Mouse (Mus musculus): ENCODE measurements at regions not wholly inside any gene's neighbourhood (a gene's known extent, or its start where the extent isn't known, plus 50 kb on each side); places are given as distances from the start of the nearest gene placed in this dataset.

DNA sequence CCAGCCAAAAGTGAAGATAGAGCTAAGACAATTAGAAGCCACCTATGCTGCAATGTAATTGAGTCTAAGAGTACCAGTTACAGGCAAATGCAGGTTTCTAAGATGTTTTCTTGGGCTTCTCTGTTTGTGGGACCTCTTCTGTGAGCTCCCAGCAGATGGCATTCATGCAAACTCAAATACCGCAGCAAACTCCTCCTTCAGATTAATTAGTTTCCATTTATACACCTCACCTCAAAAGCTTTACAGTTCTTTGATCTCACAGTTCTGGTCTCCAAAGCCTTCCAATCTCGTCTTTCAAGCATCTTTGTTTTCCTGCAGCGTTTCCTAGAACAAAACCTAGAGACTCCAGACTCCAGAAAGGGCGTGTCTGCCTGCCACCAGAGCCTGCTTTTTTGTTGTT lies 340.6 kb upstream of the Myt1l start:
- in situ Hi-C loops (cut with MboI, MseI), result no loop called here

GRCm38 (mm10) chr12:29192391-29192790 lies 335.8 kb upstream of the Myt1l start:
- in situ Hi-C loops (cut with MboI, MseI), result no loop called here

DNA sequence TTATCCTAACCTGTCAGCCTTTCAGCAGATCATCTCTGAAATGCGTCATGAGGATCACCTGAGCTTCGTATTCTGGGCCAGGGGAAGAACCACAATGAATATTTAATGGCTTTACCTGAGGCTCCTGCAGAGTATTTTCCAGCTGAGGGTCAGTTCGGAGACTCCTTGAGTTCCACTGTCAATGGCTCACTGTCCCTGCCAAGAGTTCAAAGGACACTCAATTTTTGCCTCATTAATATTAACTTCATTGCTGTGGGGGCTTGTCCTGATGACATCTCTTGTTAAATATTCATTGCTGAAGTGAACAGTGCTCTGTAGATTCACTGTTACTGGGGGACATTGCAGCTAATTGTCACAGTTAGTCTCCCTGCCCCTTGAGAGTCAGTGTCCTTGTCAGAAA lies 316.2 kb upstream of the Myt1l start:
- in situ Hi-C loops (cut with MboI, MseI), result no loop called here

GRCm38 (mm10) chr12:29213625-29214024 lies 314.6 kb upstream of the Myt1l start:
- in situ Hi-C loops (cut with MboI, MseI), result no loop called here

- in situ Hi-C loops (cut with MboI, MseI), result no loop called here
Measured at GRCm38 (mm10) chr12:29222099-29222498, 306.1 kb upstream of the Myt1l start.

GRCm38 (mm10) chr12:29226001-29226400 lies 302.2 kb upstream of the Myt1l start:
- in situ Hi-C loops (cut with MboI, MseI), result no loop called here

- in situ Hi-C loops (cut with MboI, MseI), result no loop called here
Measured at GRCm38 (mm10) chr12:29232492-29233447, 295.4 kb upstream of the Myt1l start.

GRCm38 (mm10) chr12:29236496-29236895 lies 291.7 kb upstream of the Myt1l start:
- in situ Hi-C loops (cut with MboI, MseI), result no loop called here

DNA sequence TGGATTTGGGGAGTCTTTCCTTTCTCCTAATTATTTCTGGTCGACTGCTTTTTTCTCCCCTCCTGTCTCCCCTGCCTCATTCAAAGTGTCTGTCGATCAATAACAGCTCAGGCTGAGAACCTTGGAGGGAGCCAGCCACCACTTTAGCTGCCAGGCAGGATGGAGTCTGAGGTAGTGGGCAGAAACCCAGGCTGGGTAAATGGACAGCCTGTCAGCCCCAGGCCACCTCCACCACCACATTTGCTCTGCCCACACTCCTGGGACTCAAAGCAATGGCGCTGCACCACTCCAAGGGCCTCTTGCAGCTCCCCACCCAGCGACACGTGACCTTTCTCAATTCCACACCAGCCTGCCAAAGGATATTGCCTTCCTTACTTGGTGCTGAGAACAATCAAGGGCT lies 290.7 kb upstream of the Myt1l start:
- in situ Hi-C loops (cut with MboI, MseI), result no loop called here

DNA sequence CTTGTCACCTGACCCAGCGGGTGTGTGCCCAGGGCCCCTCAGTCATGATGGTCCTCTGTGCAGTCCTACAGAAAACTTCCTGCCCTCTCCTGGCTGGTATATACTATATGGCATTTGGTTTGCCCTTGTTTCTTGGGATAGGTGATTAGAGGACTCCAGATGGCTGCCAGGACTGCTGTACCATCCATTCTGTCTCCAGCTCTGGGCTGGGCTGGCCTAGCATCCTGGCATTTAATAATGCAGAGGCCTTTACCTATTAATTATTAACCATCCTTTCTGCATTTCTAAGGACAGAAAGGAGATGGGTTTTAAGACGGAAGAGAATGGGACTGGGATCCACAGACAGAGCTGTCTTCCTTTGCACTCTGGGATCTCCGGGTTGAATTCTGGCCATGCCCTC lies 288.7 kb upstream of the Myt1l start:
- in situ Hi-C loops (cut with MboI, MseI), result no loop called here

DNA sequence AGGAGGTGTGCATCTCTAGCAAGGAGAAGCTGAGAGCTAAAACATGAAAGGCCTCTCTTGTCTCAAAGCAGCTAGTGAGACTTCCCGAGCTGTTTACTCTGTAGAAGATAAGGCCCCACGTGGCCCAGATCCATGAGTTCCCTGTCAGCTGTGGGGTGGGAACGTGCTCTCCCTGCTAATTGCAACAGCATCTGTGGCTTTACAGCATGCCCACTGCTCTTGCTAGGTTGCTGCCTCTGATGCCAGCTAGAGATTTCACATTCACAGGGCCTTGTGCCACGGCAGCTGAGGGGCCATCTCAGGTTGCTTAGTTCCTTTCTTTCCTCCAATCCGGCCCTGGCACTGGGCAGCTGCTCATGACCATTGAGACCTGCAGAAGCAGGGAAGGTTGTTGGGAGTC lies 288.2 kb upstream of the Myt1l start:
- in situ Hi-C loops (cut with MboI, MseI), result no loop called here

GRCm38 (mm10) chr12:29243087-29243486 lies 285.1 kb upstream of the Myt1l start:
- in situ Hi-C loops (cut with MboI, MseI), result no loop called here

DNA sequence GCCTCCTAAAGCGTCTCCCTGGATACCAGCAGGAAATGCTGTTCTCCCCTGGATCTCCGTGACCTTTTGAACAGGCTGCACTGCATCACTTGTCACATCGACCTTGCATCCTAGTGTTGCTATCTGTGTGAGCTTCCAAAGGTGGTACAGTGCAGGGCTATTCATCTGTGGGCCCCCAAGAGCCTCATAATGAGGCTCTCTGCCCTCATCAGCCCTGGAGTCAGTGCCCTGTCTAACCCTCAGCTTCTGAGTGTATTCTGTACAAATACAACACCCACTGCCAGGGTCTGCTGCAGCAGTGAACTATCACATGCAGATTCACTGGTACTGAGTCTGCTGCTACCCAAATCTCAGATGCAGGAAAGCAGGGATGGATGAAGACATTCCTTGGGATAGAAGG lies 282.1 kb upstream of the Myt1l start:
- in situ Hi-C loops (cut with MboI, MseI), result no loop called here

- in situ Hi-C loops (cut with MboI, MseI), result no loop called here
Measured at GRCm38 (mm10) chr12:29247356-29247755, 280.8 kb upstream of the Myt1l start.

DNA sequence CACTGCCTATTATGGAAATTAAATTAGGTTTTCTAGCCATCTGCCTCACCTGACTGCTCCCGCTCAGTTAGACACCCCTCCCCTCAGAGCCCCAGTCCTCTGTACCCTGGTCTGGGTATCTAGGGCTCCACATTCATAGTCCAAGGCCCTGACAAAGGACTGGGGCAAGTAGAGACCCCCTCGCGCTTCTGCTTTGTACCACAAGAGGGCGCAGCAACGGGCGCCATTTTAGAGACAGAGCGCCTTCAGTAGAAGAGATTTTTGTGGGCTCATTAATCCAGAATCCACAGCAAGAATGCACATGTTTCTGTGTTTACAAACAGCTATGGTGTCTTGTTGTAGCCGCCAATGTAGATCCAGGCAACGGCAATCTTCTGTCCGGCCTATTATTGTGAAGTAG lies 279.7 kb upstream of the Myt1l start:
- in situ Hi-C loops (cut with MboI, MseI), result no loop called here

GRCm38 (mm10) chr12:29256103-29256502 lies 272.1 kb upstream of the Myt1l start:
- in situ Hi-C loops (cut with MboI, MseI), result no loop called here

- in situ Hi-C loops (cut with MboI, MseI), result no loop called here
Measured at GRCm38 (mm10) chr12:29257011-29257734, 271.0 kb upstream of the Myt1l start.

- in situ Hi-C loops (cut with MboI, MseI), result no loop called here
Measured at GRCm38 (mm10) chr12:29257735-29258547, 270.2 kb upstream of the Myt1l start.

DNA sequence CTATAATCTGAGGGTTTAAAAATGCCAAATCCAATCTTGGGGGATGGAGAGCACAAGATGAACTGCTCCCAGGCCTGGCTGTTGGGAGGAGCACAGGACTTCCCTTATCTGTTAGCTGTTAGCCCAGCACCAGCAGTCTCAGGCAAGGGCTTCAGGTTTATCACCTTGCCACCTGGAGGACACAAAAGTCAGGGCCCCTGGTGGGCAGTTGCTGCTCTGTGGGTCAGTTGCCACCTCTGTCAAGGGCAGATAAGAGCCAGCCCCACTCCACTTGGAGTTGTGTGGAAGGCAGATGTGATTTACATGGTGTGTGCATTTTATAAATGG lies 269.7 kb upstream of the Myt1l start:
- in situ Hi-C loops (cut with MboI, MseI), result no loop called here

DNA sequence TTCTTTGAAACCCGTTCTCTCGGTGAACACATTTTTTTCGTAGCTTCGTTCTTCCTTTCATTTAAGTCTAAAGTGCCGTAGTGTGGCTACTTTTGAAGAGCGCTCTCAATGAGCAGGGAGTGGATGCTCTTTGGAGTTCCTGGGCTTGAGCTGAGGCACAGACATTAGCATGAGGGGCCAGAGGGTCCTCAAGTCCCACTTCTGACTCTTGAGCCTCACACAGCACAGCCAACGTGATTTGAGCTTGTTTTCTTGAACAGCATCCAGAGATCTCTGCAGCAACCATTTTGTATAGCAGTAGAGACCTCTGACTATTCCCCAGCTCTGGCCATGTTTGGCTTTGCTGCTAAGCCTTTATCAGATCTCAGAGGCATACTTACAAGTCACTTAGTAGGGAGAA lies 269.2 kb upstream of the Myt1l start:
- in situ Hi-C loops (cut with MboI, MseI), result no loop called here

DNA sequence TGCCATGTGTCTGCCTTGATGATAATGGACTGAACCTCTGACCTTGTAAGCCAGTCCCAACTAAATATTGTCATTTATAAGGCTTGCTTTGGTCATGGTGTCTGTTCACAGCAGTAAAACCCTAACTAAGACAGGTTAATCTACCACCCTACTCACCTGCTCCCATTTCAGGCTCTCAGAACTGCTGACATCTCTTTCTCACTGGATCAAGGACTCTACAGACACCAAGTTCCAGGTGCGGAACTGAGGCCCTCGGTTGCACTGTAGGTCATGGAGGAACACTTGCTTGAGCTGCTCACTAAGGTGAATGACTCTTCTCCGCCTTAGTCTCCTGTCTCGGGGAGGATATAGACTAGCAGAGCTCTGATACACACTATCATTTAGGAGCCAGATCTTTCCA lies 254.0 kb upstream of the Myt1l start:
- in situ Hi-C loops (cut with MboI, MseI), result loop anchor here (10.0 kb wide), 1 partner anchor 1371 kb away; no protein-coding TSS in a partner anchor

- in situ Hi-C loops (cut with MboI, MseI), result loop anchor here (10.0 kb wide), 1 partner anchor 1369 kb away; no protein-coding TSS in a partner anchor
Measured at GRCm38 (mm10) chr12:29275676-29276075, 252.5 kb upstream of the Myt1l start.
